In the genomic region with DNA sequence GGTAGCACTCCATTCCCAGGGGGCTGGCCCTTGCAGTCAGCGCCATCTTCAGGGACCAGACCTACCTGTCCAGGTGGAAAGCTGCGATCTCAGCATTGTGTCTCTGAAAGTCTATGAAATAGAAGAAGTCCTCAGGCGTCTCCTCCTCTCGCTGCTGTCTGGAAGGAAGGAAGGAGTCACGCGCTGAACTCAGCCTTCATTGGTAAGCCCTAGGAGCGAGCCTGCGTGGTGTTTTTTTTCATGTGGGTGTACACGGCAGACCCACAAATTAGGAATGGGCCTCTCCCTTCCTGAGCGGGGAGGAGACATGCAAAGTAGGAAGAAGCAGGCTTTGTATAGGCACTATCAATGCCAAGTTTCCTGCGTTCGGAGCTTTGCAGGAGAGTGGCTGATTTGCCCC, we compare ENCODE assay signal across 6 mouse cellular contexts.
"Had no signal": no experiment of that assay in that cellular context is flagged by ENCODE, and none has a peak within 500 bp of the region (broad histone marks: within the 10 kb centered on the region; RNA-seq: fewer than 3 reads in every experiment).

No protein-coding gene starts in this region.

- DNase-seq: kidney, adult 9 months; kidney, postnatal 4 days; left cerebral cortex, postnatal 4 days; lung, adult 18-20 months; thymus, postnatal 4 days had no signal

- ATAC-seq: midbrain, embryonic 15.5 days had no signal
